Mouse (Mus musculus) kidney, adult 8-10 months (tissue): ENCODE measurements at regions not wholly inside any gene's neighbourhood (a gene's known extent, or its start where the extent isn't known, plus 50 kb on each side); places are given as distances from the start of the nearest gene placed in this dataset.

Experiments
- DNase-seq, 2 experiments: peaks; one replicate each; pipeline ENCODE4 v3.0.0; 2022

- DNase-seq: no peak
Measured at GRCm38 (mm10) chr6:94954580-94954979, 162.5 kb upstream of the Kbtbd8 start.

DNA sequence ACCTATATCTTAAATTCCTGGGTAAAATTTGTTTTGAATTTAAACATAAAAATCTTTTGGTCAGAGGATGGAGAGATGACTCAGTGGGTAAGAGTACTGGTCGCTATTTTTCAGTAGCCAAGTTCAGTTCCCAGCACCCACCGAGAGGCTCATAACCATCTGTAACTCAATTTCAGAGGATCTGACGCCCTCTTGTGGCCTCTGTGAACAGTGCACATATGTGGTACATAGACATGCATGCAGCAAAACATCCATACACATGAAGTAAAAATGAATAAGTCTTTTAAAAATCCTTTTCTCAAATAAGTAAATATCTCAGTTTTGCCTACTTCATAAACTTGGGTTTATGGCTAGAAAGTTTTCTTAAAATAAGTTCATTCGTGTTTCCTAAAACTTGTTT lies 163.4 kb upstream of the Kbtbd8 start:
- no peak for DNase-seq

DNA sequence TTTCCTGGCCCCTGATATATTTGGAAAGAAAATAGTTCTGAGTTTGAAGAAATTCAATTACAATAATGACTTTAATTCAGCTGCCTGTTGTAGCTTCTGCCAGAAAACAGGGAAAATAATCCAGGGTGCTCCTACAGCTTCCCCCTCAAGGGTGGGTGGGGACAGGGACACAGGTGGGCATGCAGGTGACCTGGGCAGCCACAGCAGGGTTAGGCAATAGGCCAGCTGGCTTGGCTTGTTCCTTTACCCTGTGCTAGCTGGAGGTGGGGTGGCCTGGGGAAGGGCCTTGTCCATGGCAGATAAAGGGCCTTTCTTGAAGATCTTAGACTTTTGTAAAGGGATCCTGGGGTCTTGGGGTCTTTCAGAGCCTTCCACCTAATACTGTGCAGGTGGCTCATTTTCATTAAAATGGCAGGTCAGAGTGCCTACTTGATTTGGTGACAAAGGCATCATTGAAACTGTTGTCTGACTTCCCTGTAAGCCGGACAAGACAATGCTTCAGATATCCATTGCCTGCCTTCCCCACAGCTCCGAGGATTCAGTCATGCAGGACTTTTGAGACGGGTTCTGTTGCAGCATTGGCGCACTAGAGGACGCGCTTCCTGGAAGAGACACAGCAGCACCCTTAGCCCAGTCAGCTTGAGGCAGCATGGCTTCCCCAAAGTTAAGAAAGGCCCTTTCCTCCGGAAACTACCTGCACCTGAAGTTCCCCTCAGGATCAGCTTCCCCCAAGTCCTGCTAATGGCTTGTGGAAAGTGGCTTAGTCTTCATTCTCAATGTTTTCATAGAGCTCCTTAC lies 164.9 kb upstream of the Kbtbd8 start:
- DNase-seq: no peak

- DNase-seq: no peak
Measured at GRCm38 (mm10) chr6:94950944-94951343, 166.1 kb upstream of the Kbtbd8 start.

DNA sequence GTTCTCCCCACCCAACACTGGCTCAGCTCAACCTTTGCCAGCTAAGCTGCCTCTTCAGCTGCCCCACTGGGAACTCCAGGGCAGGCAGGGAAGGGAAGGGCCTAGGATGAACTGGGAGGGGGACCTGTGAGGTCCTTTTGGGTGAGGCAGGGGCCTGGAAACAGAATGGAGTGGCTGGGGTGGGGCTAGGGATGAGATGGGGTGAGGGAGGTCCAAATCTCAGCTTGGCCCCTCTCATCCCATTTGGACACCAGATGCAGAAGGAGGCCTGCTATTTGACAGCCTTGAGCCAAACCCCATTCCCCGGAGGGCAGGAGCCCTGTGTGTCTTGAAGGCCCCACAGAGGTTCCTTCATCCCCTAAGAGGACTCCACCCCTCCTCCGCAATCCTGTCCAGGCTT lies 166.7 kb upstream of the Kbtbd8 start:
- DNase-seq: no peak

GRCm38 (mm10) chr6:94946352-94946900 lies 170.6 kb upstream of the Kbtbd8 start:
- DNase-seq: no peak

DNA sequence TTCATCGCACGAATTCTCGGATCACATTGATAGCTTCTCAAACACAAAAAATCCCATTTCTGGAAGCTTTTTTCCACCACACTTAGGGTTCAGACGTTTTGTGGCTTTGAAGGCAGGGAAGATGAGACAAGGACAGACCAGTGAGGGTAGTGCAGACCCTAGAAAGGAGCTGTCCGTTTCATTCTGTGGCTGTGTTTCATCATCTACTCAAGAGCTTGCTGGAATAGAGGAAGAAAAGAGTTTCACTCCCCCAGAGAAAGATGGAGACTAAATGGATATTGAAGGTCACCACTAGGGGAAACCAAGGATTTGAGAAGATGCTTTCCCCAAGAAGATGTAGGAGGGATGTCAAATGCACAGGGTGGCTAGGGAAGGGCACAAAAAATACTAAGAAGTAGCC lies 171.3 kb upstream of the Kbtbd8 start:
- no peak for DNase-seq

DNA sequence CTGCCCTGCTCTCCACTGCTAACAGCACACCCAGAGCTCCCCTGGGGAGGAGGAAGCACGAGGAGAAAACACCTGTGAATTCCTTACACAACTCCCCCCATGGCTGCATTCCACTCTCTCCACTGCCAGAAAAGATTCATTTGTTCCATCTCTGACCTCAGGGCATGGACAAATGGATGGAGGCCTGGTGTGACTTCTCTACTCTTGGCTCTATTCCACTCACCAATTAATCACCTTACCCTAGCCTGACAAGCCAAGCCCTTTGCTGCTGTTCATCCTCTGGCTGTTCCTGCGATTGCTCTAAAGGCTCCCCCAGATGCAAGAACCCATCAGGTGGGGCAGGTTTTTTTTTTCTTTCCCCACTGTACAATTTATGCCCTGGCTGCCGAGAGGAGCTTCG lies 172.8 kb upstream of the Kbtbd8 start:
- DNase-seq: no peak

DNA sequence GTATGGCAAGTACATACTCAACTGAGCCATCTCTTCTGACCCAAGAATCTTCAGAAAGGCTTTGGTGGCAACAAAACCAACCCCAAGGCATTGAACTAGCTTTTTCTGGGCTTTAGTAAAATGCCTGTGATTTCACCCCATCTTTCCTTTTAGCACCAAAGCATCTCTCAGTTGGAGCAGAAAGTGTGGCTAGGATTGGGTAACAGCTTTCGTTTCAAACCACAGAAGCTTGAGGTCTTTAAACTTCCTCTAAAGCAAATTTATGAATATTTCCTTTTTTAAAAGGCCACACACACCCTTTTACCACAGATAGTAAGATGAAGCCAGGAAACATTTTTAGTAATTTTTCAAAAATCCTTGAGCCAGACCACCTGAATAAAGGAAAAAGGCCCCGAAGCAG lies 178.1 kb upstream of the Kbtbd8 start:
- no peak for DNase-seq

GRCm38 (mm10) chr6:94936206-94936605 lies 180.8 kb upstream of the Kbtbd8 start:
- no peak for DNase-seq

GRCm38 (mm10) chr6:94935706-94936105 lies 181.3 kb upstream of the Kbtbd8 start:
- no peak for DNase-seq

DNA sequence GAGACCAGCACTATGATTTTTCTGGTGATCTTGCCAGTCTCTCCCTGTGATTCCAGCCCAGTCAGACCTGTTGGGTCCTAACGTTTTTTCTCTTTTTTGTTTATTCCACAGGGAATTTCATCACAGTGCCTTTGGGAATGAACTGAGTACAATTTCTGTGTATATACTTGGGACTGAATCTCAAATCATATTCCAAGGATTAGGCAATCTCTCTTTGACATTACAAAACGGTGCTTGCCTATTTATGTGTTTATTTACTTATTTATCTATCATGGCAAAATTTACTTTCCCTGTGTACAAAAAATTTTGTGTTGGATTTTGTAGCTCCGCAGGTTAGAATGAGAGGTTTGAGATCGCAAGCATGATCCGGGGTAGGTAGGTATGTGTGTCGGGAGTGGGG lies 189.2 kb upstream of the Kbtbd8 start:
- DNase-seq: no peak

- DNase-seq: no peak
Measured at GRCm38 (mm10) chr6:94926652-94927211, 190.3 kb upstream of the Kbtbd8 start.

- no peak for DNase-seq
Measured at GRCm38 (mm10) chr6:94925408-94925807, 191.6 kb upstream of the Kbtbd8 start.

- no peak for DNase-seq
Measured at GRCm38 (mm10) chr6:94924338-94925039, 192.6 kb upstream of the Kbtbd8 start.

DNA sequence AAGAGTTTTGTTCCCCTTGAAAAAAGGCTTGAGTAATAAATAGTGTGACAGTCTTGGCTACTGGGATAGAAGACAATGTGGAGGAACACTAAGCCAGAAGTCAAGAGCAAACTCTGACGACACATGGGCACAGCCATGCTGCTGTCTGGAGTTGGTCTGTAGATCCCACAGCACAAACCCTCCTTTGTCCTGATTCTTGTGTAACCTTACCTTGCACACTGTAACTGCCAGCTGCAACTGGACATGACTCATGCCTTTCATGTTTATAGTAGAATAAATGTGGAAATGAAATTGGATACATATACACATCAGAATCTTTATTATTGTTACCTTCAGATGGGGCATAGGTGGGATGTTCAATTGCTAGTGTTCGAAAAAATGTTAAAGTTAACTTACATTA lies 195.3 kb upstream of the Kbtbd8 start:
- DNase-seq: no peak

DNA sequence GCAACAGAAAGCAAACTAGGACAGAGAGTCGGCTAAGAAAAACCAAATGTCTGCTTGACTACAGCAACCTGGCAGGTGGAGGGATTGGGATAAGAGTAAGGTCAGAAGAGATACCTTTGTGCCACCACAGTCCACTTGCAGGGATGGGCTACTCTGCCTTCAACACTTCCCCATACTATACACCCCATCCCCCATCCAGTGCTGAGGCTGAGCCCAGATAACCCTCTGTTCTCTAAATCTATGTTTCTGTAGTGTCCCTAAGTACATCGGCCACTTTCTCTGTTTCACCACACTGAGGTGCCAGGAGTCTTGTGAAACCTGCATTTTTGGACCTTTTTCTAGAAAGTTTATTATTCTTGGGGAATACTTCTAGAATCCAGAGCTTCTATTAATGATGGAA lies 196.3 kb upstream of the Kbtbd8 start:
- no peak for DNase-seq

DNA sequence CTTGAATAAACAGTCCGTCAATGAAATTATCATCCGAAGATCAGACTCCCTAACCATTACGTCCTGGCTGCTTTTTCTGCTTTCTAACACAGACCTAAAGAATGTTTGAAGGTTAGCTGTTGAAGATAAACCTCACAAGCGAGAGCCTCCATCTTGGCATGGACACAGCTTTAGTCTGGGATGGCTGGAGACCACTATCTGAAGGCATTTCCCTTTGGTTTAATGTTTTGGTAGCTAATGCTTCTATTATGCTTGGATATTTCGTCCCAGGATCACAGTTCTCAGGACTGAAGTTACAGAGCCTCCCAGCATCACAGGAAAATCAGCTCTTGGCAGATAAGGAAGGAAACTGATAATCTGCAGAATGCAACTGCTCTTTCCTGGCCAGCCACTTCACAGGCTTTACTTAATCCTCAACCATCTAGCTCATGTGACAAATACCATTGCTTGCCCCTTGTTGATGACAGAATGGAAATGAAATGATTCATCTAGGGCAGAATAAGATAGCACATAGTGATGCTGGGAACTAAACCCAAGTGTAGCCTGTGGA lies 197.8 kb upstream of the Kbtbd8 start:
- DNase-seq: no peak

DNA sequence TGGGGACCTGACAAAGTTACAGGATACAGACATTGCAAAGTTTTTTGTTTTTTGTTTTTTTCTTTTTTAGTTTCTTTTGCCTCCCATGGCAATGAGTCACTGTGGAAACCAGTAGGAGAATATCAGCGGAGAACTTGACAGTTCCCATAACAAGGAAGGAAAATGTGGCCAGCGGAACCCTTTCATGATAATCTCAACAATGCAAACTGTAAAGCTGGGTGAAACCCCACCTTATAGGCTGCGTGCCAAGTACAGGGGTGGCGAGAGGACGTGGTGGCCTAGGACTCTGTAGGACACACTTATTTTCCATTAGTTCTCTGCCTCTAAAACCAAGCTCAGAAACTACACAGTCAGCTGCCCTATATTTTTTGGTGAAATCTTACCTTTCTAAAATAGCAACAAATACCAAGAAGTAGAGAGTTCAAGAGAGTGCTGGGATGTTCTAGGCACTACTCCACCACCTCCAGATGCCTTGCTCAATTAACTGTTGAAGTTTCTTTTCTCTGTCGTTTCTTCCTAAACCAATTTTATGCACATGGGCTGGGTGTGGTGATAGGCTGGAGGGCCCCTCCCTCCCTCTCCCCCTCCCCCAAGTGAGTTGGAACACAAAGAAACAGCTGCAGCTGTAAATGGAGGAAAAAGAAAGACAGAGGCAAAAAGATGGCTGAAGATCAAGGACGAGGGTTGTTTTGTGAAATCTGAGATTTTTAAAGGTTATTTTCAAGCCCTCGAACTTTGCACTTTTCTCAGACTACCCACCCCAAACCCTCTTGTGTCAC lies 201.0 kb upstream of the Kbtbd8 start:
- no peak for DNase-seq

- DNase-seq: peak; percentile 8 to 12
Measured at GRCm38 (mm10) chr6:94911836-94912235, 205.2 kb upstream of the Kbtbd8 start.

DNA sequence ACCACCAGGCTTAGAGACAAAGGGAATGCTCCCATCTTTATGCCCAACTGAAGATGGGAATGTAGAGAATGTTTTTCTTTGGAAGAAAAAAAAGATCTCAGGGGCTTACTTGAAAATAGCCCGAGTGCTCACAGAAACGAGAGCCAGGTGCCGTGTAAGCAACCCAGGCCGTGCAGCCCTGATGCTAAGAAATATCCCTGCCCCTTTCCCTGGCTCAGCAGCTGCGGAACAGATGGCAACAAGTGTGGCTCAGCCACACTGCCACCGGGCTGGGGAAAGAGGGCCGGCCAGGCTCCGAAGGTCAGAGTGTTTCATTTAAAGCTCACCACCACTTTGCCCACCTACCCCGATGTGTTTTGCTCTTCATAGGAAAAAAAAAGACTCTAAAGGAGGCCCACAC lies 205.7 kb upstream of the Kbtbd8 start:
- no peak for DNase-seq

- DNase-seq: no peak
Measured at GRCm38 (mm10) chr6:94900862-94901261, 200.9 kb upstream of the Lrig1 start.

DNA sequence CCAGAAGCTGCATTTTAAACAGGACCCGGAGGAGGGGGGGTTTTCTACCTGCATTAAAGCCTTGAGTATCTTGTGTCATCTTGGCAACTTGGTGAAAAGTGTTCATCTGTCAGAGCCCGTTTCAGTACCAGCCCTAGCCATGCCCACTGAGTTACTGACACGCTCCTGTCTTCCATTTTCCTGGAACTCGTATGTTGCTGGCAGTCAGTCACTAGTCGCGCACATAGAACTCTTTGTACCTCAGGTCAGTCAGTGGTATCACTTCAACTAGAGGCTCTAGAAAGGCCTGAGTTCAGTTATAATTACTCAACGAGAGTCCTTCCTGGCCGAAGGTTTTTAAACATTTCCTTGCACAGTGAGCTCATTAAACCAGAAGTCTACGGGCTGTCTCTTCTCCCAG lies 198.9 kb upstream of the Lrig1 start:
- peak; percentile 6 to 17 for DNase-seq
